Mouse (Mus musculus): ENCODE data around the gene Copg2.
"Not testable (repeated sequence)": the region's sequence is repeated elsewhere in the genome, so short reads cannot be mapped to it uniquely, and the experiment has no call there.

Copg2 gene

DNA sequence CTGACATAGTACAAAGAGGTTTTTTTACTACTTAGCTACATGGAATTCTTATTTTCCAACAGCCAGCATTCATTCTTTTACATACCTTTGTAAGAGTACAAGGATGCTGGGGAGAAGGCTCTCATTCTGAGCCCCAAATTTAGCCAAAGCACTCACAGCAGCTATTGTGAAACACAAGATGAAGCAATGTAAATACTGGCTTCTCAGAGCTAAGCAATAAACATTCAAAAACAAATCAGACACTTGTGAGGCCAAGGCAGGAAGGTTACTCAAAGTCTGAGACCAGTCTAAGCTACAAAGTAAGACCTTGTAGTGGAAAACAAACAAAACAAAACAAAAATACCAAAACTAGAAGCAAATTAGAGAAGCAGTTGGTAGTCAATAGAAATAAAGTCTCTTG is 83.0 kb downstream of the Copg2 start:
- DNase-seq (ENCODE audit: low spot score): no peak

DNA sequence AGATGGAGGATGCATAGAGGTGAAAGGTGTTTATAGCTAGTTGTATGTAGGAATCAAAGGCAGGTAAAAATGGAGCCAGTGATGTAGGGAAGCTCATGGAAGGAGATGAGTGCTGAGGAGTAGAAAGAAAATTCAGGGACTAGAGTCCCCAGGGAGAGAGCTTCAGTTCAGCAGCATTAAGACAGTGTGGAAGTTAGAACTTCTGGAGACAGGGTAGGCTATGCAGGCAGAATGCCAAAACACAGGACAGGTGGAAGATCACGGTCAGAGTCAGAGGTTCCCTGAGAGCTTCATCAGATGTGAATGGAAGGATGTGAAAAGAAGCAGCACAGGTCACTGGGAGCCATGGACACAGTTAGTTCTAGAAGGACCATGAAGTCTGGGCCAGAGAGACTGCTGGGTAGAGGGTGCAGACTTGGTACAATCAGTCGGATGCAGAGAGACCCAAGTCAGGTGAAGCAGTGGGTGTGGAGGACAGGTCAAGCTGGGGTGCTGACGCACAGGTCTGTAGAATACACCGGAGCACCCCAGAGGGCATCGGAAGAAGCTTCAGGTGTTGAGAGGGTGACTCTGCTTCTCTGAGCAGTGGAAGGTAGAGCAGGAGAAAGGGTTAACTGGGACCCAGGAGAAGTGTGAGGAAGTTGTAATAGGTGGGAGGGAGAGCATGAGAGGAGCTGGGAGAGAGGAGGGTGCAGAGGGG is 91.4 kb downstream of the Copg2 start:
- no peak for DNase-seq (ENCODE audit: low spot score)

DNA sequence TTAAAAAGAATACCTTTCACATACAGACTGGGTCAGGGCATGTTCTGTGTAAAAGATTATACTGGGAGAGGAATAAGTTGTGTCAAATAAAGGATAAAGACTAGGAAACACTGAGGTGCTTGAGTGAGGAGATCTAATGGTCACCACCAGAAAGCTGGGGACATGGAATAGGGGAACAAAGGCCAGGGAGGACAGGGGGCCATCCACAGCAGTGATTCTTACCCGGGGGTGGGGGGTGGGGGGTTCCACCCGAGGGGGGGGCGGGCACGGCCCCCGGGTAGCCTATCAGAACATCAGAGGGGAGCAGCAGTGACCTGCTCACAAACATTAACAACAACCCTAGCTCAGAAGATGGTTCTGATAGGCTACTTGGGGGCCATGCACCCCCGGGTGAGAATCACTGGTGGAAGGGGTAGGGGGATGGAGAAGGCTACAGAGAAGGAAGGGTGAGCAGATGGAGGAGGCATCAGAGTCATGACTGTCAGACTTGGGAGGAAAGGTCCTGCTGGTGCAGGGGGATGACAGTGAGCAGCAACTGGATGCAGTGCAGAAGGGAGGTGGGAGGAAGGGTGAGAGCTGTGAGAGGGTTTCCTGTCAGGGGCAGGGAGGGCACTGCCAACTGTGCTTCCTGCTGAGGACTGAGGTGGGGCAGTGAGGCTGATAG is 92.1 kb downstream of the Copg2 start:
- peak; percentile 61 for DNase-seq (ENCODE audit: low spot score)

DNA sequence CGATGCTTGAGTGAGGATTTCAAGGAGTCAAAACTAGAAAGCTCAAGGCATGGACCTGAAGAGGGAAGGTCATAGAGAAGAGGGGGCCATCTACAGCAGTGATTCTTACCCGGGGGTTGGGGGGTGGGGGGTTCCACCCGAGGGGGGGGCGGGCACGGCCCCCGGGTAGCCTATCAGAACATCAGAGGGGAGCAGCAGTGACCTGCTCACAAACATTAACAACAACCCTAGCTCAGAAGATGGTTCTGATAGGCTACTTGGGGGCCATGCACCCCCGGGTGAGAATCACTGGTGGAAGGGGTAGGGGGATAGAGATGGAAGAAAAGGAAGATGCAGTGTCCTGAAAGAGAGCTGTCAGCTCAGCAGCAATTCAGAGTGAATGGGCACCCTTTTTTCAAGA is 93.7 kb downstream of the Copg2 start:
- DNase-seq (ENCODE audit: low spot score): not testable (repeated sequence)

DNA sequence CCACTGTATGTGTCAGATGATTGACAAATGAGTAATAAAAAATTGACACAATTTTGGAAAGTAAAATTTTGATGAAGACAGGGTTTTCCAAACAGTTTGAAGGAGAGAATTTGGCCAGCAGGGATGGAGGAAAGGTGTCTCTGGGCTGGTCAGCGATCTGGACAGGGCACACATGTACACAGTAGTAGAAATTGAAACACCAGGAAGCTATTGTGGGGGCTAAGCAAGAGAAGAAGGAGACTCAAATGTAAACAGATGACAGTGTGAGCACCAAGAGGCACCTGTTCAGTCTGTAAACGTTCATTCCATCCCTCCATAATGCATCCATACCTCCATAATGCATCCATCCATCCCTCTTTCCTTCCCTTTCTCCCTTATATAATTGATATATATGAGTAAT is 145.4 kb downstream of the Copg2 start:
- DNase-seq (ENCODE audit: low spot score): no peak

DNA sequence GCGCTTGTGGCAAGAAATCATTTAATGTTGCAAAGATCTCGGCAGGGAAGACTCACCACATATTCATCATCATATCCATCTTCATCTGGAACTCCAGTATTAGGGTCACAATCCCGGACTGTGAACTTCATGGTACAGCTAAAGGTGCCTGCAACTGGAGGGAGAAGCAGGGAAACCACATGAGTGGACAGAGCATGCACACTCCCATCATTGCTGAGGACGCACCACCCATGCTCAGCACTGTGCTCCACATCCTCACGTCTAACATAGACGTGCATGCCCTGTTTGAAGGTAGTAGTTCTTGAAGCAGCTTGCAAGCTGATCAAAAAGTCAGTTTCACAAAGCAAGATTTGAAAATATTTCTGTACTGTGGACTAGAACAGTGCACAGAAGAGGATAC is 146.1 kb downstream of the Copg2 start:
- DNase-seq (ENCODE audit: low spot score): no peak

DNA sequence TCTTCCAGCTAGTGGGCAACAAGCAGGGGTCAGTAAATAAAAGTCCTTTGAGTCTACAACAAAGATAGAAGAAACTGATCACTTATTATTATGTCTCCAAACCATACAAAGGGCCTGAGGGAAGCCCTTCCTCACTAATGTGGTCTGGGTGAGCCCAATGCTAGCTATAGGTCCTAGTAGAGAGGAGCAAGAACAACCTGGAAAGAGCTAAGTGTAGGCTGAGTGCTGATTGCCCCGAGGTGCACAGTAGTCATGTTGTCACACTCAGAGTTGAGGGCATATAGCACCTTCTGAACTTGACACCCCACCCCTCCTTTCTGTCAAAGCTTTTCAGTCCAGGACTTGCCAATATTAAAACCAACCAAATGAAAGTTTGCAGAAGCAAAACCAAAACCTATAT is 146.7 kb downstream of the Copg2 start:
- DNase-seq (ENCODE audit: low spot score): no peak

DNA sequence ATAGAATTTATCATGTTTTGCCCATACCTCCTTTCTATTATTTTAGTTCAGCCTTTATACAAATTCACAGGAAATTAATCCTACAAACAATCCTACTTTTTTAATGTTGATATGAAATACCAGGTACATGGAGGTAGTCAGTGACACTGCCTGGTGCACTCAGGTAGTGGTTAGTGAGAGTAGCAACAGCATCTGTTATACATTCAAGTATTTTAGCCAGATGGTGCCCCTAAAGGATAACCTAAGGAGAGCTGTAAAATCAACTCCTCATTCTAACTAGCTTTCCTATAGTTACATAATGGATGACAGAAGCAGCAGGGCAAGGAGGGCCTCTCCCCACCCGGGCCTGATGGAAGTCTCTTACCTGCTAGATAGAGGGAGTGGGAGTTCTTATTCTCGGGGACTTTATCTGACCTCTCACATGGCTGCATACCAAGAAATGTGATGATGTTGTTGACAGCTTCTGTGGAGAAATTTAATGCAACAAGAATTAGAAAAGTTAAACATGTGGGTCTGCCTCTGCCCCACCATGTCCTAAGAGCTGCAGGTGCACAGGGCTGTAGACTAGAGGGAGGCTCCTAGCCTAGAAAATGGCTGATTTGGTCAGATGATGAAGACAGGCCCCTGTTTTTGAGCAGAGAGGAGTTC is 147.4 kb downstream of the Copg2 start:
- no peak for DNase-seq (ENCODE audit: low spot score)

DNA sequence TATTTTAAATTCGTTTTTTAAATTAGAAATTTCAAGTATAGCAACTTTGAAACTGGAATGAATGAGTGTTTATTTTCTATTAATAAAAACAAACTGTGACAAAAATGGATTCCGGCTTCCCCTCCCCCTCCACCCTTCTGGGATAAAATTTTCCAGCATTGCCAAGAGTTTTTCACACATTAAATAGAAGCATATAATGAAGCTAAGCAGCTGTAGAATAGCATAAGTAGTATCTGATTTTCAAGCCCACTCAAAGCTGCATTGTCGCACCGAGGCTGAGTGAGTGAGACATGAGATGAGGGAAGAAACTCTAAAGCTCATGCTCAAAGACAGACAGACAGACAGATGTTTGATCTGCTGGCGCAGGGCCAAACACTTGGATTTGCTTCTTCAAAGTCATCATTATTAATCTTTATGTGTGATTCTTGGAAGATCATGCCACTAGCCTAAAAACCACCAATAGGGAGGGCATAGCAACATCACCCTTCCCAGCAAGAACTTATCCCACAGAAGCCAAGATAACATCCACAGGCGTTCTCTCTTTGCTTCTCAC is 148.2 kb downstream of the Copg2 start:
- DNase-seq (ENCODE audit: low spot score): no peak

DNA sequence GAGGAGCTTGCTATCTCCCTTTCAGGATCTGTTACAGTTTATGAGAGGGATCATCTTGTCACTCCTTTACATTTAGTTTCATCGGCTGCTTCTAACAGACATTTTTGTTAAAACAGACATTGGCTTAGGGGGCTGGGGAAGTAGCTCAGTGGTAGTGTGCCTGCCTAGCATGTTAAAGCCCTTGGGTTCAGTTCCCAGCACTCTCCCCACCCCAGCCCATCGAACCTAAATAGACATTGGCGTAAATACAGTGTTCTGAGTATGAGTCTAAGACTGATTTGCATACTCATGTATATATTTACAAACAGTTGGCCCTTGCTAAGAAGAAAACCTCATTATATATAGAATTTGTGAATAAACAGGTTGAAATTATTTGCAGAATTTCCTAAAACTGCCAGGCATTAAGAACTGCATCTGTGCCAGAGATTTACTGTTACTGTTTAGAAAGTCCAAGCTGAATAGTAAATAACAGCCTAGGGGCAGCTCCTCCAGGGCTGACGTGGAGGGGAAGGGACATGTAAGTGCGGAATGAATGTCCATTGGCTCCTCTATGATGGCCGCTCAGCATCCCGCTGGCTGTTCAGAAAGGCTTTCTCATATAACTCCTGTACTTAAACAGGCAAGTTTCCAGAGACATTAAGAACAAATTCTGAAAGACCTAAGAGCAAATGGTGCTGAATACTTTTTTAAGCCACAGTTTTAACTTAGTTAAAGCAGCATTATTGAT is 148.8 kb downstream of the Copg2 start:
- DNase-seq (ENCODE audit: low spot score): no peak

DNA sequence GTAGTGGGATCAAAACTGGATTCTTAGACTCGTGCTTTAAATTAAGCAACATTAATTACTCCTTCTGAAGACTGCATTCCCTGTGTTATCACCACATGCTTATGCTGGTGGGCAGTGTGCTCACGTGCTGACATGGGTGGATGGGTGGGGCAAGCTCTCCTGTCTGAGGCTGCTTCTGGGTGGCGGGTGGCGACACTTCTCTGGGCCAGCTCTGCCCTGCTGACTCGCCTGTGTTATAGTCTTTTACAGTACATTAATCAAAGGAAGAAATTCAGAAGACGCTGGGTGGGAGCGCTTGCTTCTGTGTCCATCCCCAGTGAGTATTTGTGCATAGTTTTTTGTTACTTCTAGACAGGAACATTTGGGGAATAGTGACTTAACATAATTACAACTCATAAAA is 151.0 kb downstream of the Copg2 start:
- no peak for DNase-seq (ENCODE audit: low spot score)

DNA sequence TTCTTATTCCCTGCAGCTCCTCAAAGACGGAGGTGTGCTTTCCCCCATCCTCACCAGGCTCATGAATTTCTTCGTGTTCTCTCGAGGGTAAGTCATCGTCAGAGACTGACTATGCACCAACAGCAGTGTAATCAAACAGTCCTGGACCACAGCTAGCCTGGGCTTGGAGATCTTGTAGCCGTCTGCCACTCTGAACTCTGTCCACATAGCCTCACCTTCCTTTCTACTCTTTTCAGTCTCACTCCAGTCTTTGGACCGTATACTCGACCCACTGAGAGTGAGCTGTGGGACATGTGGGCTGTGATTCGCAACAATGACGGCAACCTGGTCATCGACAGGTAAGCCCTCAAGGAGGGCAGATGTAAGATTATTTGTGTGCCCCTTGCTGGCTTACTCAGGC is 151.7 kb downstream of the Copg2 start:
- DNase-seq (ENCODE audit: low spot score): no peak

DNA sequence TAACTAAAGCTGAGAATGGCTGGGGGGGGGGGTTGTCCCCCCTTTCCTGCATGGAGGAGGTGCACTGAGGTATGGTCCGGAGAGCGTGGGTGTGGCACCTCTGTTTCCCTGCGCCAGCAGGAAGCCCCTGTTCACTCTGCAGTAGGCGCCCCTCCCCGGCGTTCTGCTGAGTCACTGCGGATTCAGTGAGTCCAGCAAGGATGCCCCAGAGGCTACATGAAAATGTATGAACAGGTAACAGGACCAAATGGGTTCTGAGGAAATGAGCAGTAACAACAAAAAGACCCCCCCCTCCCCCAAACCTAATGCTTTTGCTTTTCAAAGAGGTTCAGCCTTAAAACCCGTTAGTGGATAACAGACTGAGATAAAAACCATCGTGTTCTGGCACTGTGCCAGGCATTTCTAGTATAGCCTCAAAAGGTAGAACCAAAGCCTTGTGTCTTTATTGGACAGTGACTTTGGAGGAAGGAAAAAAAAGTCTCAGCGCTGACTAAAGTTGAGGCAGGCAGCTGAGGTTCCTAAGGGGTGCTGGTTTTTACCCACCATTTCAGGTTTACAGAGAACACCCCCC is 157.3 kb downstream of the Copg2 start:
- DNase-seq (ENCODE audit: low spot score): no peak

DNA sequence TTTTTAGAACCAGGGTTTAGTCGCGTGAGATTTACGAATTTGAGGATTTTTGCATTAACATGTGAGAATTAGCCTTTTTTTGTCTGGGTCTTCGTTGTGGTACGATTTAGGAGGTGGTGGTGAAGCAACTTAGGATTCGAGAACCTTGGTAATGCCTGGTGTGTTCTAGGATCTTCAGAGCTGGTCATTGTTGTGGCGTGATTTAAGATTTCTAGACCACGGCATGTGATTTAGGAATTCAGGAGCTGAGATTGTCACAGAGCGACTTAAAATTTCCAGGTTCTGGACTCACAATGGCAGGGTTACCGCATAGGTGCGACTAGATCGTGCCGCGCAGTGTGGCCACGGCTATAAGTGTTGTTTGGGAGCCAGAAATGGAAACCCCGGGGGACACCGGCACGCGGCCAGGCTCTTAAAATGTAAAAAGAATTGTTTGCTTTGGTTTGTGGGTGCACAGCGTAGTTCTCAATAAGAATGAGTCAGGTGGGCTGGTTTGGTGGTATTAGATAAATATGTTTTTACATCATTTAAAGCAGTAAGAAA is 158.1 kb downstream of the Copg2 start:
- no peak for DNase-seq (ENCODE audit: low spot score)

DNA sequence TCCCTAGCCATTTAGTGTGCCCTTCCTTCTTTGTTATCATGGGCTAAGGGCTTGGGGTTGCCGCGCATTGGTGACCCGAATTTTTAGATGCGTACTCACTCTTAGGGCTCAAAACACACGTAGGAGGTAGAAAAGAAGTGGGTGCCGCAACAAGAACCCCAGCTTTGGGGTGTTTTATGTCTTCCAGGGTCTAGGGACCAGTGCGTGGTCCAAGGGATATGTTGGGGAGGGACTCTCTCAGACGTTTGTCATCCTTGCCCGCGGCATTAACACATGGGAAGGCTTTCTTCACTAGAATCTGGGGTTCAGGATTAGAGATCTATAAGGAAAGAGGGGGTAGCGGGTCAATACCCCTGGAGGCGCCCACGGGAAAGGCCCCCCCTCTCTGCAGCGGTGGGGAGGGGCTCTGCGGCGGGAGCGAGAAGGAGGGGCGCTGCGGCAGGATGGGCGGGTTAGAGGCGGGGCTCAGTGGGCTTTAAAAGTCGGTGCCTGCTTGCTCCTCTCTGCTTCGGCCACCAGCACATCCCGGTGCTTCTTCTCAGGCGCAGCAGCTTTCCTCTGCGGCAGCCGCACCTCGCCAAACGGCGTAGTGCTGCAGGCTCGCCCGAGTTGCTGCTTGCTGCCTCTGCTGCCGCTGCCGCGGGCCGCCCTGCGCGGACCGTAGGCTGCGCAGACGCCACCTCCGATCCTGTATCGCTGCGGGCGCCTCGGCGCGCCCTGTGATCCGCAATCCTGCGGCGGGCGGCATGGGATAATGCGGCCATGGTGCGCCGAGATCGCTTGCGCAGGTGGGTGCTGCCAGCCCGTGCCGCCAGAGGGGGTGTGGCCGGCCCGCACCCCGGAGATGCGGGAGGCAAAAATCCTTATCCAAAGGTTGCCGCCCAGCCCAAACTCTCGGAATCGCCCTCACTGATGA is 158.8 kb downstream of the Copg2 start:
- peak; percentile 29 for DNase-seq (ENCODE audit: low spot score)

DNA sequence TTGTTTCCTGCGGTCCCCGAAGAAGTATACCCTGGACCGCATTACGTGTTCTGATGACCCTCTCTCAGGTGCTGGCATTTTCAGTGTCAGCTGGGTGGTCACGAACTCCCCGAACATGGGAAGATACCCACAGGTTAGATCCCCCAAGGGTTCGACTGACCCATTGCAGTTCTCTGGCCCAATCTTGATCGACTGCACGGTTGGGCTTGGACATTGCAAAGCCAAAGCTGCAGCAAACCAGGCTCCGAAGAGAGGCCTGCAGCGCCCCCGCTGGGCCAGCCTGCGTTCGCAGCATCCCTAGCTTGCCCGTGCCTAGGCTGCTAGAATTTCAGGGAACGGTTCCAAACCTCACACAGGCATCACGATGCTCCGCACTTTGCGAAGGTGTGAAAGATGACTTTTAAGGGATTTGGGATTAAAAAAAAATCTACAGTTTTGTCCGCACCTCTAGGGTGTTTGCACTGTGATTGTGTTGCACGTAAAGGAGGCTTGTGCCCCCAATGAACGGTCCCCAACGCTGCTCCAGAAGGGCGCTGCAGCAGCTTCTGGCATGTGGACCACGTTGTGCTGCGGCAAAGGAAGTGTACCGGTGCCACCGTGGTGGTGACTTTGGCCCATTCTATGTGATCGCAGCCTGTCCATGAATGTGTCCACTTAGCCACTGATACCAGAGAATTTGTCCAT is 159.6 kb downstream of the Copg2 start:
- peak; percentile 29 for DNase-seq (ENCODE audit: low spot score)

DNA sequence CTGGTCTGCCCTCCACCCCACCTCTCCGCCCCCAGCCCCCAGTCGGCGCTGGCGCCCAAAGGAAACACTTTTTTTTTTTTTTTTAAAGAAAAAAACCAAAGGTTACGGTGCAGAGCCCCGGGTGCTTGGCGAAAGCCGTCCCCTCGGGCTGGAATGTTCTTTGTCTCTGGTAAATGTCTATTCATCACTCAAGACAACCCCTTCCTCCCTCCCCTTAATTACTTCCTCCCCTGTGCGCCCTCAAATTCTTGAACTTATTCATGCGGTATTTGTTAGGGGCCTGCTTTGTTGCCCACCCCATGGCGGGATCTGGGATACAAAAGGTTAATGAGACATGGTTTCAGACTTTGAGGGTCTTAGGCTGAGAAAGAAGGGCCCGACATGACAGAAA is 160.2 kb downstream of the Copg2 start:
- no peak for DNase-seq (ENCODE audit: low spot score)

DNA sequence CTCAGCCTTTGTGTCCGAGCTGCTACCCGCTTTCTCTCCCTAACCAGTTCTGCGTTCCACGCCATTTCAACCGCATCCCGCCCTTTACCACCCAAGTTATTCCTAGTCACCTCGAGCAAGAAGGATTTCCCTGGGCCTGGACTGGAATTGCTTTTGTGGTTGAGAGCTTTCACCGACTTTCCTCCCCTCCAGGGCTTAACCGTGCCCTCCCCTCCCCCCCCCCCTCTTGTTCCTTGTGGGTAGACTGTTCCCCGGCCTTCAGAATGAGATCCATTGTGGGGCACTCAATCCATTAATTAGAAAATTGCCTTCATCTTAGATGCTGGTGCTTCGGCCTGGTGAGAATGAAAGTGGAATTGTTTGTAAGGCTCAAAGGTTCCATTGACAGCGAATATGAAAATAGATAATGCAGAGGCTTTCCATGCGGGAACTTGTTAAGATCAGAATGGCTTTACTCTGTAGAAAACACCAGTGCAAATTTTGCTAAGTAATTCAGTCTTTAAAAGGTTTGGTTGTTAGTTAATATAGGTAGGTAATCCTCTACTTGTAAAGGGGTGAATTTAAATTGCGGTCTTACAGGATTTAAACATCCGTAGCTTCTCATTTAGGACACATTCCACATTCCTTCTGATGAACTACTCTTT is 160.7 kb downstream of the Copg2 start:
- DNase-seq (ENCODE audit: low spot score): no peak

DNA sequence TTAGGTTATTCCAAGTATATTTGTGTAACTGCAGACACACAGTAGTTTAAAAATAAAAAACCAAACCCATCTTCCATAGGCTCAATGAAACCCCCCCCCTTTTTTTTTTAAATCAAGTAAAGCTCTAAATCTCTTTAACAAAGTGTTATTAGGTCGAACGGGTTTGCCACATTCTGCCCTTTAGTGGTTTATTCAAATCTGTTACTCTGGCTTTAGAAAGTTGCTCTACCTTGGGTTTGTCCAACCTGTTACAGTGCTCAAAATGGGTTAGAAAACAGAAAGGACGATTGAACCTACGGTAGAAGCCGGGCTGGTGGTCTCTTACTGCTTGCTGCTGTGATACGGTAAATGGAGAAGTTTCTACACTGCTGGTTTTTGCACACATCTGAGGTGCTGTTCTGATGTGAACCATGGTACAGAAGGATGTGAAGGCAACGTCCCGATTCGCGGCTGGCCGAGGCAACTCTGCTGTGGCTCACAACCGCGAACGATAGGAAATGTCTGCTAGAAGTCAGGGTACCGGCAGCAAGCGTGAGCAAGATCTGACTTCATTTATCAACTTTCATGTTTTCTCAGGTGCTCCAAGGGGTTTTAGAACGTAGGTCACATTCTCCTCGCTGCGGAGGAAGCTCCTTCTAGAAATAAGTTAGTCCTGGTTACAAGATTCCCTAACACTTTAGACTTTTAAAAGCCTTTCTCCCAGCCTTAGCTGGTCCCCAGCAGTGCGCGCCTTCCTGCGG is 161.4 kb downstream of the Copg2 start:
- peak; percentile 18 for DNase-seq (ENCODE audit: low spot score)

Measured in T-cell, adult 2 months (primary cell).